Mouse (Mus musculus) hindbrain, embryonic 14.5 days (tissue): ENCODE data around the gene E030030I06Rik. TPM values are rescaled to one million over a fixed set of nuclear protein-coding genes. Genes with fewer than 3 reads are reported as not detected.
"Not testable (repeated sequence)": the region's sequence is repeated elsewhere in the genome, so short reads cannot be mapped to it uniquely, and the experiment has no call there.

Experiments used
- ATAC-seq: fragments of 200-750 bp; cut with Nextera tagmentation; 2 replicates; pipeline ENCODE4 v1.8.0; 2017; ENCODE audit warnings: moderate number of reproducible peaks, mild to moderate bottlenecking, moderate TSS enrichment, moderate library complexity; ENCODE audit not compliant: low FRiP score
- DNase-seq: peaks from one replicate; pipeline ENCODE4 v3.0.0-alpha.2; 2015; ENCODE audit warnings: low spot score
- H3K27ac ChIP-seq: fragments of 300-500 bp; sonication (generic); 2 replicates; pipeline ENCODE4 v1.5.1; 2014; ENCODE audit warnings: mild to moderate bottlenecking, moderate library complexity
- H3K27me3 ChIP-seq: fragments of 300-500 bp; sonication (generic); 2 replicates; pipeline ENCODE4 v1.6.1; 2014; ENCODE audit warnings: mild to moderate bottlenecking, low read length, mixed read lengths; ENCODE audit not compliant: control insufficient read depth, insufficient read depth
- H3K36me3 ChIP-seq: fragments of 300-500 bp; sonication (generic); replicated peaks from 2 replicates; pipeline ENCODE4 v1.6.1; 2014; ENCODE audit not compliant: control insufficient read depth, insufficient read depth
- H3K4me1 ChIP-seq: fragments of 300-500 bp; sonication (generic); replicated peaks from 2 replicates; pipeline ENCODE4 v1.6.1; 2014; ENCODE audit warnings: antibody characterized with exemption, low read length, mixed read lengths; ENCODE audit not compliant: control insufficient read depth, insufficient read depth
- H3K4me2 ChIP-seq: fragments of 300-500 bp; sonication (generic); replicated peaks from 2 replicates; pipeline ENCODE4 v1.6.1; 2014; ENCODE audit warnings: mild to moderate bottlenecking, moderate library complexity
- H3K4me3 ChIP-seq: fragments of 300-500 bp; sonication (generic); replicated peaks from 2 replicates; pipeline ENCODE4 v1.5.1; 2014; ENCODE audit warnings: mild to moderate bottlenecking, low read length
- H3K9ac ChIP-seq: fragments of 300-500 bp; sonication (generic); 2 replicates; pipeline ENCODE4 v1.6.1; 2014
- H3K9me3 ChIP-seq: fragments of 300-500 bp; sonication (generic); 2 replicates; pipeline ENCODE4 v1.6.1; 2016; ENCODE audit warnings: low read length; ENCODE audit not compliant: control insufficient read depth
- WGBS: fragments of 180-500 bp; shearing (Covaris S2); extraction: QIAGEN DNeasy Blood & Tissue Kit; methylation state at CpG from one replicate; pipeline ENCODE4 v1.1.7; 2014; 5-methylcytosine and 5-hydroxymethylcytosine counted together
- polyA plus RNA-seq: library from polyadenylated mRNA; unstranded; fragments of >200 nt; fragmentation: Nextera tagmentation; extraction: Ambion mirVana; gene quantifications from 2 replicates; pipeline ENCODE4 v1.2.1, GENCODE M21; 2014

E030030I06Rik gene
- polyA plus RNA-seq, 1 experiment from 2014 or later = 5.9 TPM

- not testable (repeated sequence) for H3K27ac ChIP-seq, ATAC-seq, H3K4me1 ChIP-seq, H3K4me3 ChIP-seq, H3K9ac ChIP-seq, H3K9me3 ChIP-seq, H3K27me3 ChIP-seq, H3K4me2 ChIP-seq, H3K36me3 ChIP-seq, DNase-seq
- 67% methylated on average over 5 of the region's 5 CpGs for WGBS
These were observed 16.4 kb upstream of the E030030I06Rik start for GRCm38 (mm10) chr10:22165328-22166003.

DNA sequence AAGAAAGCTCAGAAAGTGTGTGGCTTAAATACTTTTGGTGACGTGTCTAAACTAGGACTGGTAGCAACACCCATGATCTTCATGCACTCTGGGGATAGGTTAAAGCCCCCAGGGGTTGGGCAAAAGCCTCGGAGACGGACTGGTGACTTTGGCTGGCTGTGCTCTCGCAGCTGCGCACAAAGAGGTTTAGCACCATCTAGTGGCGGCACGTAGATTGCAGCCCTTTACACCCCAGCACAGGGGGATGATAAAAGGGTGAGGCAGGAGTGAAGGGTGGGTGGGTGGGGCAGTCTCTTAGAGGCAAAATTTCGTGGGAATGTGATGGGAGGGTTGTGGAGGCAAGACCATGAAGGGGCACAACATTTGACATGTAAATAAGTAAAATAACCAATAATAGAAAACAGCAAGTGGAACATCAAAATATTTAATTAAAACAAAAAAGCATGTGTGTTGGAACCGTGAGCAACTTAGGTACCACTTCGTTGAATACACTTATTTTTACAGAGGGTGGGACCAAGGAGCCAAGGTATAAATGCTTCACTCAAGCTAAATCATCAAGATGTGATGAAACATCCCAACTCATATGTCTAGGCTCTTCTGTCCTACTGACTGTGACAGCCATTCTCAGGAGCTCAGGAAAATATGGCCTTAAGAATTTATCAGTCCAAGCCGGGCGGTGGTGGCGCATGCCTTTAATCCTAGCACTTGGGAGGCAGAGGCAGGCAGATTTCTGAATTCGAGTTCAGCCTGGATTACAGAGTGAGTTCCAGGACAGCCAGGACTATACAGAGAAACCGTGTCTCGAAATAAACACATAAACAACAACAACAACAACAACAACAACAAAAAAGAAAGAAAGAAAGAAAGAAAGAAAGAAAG is 14.9 kb upstream of the E030030I06Rik start:
- H3K4me2 ChIP-seq = peak overlapping the region; percentile 46
- DNase-seq (peak; percentile 72), ATAC-seq (peak; percentile 56; the same call in 1 of the 2 replicates)
- not testable (repeated sequence) for H3K4me1 ChIP-seq, H3K4me3 ChIP-seq, H3K9ac ChIP-seq, H3K27ac ChIP-seq, H3K36me3 ChIP-seq, H3K9me3 ChIP-seq
- 37% methylated on average over 14 of the region's 16 CpGs for WGBS
- H3K27me3 ChIP-seq = peaks cover 22% of the 10 kb centered on the region

DNA sequence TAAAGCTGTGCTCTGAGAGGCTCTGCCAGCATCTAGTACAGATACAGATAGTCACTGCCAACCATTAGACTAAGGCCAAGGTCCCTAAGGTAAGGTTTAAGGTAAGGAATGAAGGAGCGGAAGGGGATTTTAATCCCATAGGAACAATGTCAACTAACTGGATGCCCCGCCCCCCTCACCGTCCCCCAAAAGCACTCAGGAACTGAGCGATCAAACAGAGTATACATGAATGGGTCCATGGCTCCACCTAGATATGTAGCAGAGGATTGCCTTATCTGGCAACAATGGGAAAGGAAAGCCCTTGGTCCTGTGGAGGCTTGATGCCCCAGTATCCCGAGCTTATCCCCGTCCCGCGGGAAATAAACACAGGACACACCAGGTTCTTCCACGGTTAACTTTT is 14.2 kb upstream of the E030030I06Rik start:
- Histone ChIP-seq H3K27me3 (peaks cover 29% of the 10 kb centered on the region), H3K4me2 (peak overlapping the region; percentile 46)
- ATAC-seq = 0 out of 2 replicates have a peak, but pooled peaks have one; percentile 31
- H3K4me3 ChIP-seq, H3K27ac ChIP-seq, H3K9ac ChIP-seq, H3K9me3 ChIP-seq, H3K36me3 ChIP-seq, DNase-seq, H3K4me1 ChIP-seq: not testable (repeated sequence)
- WGBS = 7% methylated on average over 9 of the region's 9 CpGs

- no peak overlapping the region for H3K9ac ChIP-seq
- ATAC-seq (no peak), DNase-seq (no peak)
- 2% methylated on average over 23 of the region's 23 CpGs for WGBS
- no peak overlapping the region for H3K27ac ChIP-seq
- H3K9me3 ChIP-seq = no peaks in the 10 kb centered on the region
- peaks cover 64% of the 10 kb centered on the region for H3K27me3 ChIP-seq
- peaks cover 5% of the 10 kb centered on the region; the same call in 1 of the 2 replicates for H3K4me1 ChIP-seq
- no peaks in the 10 kb centered on the region for H3K36me3 ChIP-seq
- no peak overlapping the region for H3K4me2 ChIP-seq
- no peak overlapping the region for H3K4me3 ChIP-seq
These were observed 10.6 kb upstream of the E030030I06Rik start for GRCm38 (mm10) chr10:22159581-22160140.

DNA sequence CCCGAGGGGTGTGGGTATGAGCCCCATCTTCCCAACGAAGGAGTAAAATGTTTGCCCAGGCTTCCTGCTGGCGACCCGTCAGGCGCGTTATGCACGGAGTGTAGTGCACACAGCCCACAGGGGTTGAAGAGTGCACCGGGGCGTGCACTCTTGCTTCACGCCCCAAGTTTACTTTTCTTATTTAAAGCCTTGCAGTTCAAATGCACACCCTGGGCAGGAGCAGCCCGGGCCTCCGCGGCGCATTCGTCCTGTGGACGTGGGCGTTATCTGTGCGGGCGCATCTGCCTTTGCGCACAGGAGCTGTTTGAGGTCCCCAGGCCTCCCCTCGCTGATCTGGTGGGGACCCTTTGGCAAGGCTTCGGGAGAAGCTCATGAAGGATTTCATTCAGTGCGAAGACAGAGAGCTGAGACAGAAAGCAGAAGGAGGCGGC is 10.1 kb upstream of the E030030I06Rik start:
- no peak overlapping the region for H3K9ac ChIP-seq
- H3K4me2 ChIP-seq = peak overlapping the region; percentile 47
- H3K9me3 ChIP-seq = no peaks in the 10 kb centered on the region
- peaks cover 5% of the 10 kb centered on the region; the same call in 1 of the 2 replicates for H3K4me1 ChIP-seq
- no peak overlapping the region for H3K27ac ChIP-seq
- ATAC-seq (no peak), DNase-seq (no peak)
- under 1% methylated on average over 24 of the region's 24 CpGs for WGBS
- no peak overlapping the region for H3K4me3 ChIP-seq
- peaks cover 64% of the 10 kb centered on the region for H3K27me3 ChIP-seq
- H3K36me3 ChIP-seq = no peaks in the 10 kb centered on the region

DNA sequence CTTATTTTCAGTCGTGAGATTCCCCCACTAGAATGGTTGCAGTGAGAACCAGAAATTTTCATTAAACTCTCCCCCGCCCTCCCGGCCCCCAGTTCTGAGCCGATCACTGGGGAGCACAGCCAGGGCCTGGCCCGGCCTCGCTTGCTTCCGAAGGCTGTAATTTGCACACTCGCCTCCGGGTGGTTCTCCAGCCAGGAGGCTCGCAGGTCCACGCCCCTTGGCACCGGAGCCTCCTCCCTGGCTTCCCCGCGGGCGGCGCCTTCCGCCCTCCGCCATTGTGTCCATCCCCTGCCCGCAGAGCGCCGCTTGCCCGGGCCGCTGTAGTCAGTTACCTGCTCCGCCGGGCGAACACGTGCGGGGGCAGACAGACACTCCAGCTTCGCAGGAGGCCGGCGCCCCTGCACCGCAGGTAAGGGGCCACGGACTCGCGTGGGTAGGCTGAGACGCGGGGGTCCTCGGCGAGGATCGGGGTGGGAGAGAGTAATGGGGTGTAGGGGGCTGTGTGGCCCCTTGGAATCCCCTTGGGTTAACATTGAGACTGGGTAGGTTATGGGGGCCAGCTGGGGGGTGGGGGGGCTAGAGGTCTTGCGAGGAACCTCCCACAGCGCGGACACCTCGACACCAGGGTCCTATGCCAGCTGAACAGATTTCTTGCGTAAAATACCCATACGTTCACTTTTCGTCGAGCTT is 9.4 kb upstream of the E030030I06Rik start, which contains the start of the genes Raet1e and H60b:
Gene Raet1e, plus strand, starts transcription at position 260 of the 690 bp plus-strand sequence.
Gene H60b, plus strand, starts transcription at position 277 of the 690 bp plus-strand sequence.
- WGBS = under 1% methylated on average over 48 of the region's 48 CpGs
- H3K27me3 ChIP-seq = peaks cover 66% of the 10 kb centered on the region
- not testable (repeated sequence) for DNase-seq, H3K4me1 ChIP-seq, H3K27ac ChIP-seq, H3K36me3 ChIP-seq, H3K9ac ChIP-seq, H3K9me3 ChIP-seq
- peak within 1 kb of the TSS; percentile 47 for H3K4me2 ChIP-seq
- H3K4me3 ChIP-seq = peak within 1 kb of the TSS; percentile 19
- peak; percentile 57; the same call in 1 of the 2 replicates for ATAC-seq

- Histone ChIP-seq H3K4me3 (no peak overlapping the region), H3K27me3 (peaks cover 79% of the 10 kb centered on the region), H3K9me3 (no peaks in the 10 kb centered on the region), H3K36me3 (no peaks in the 10 kb centered on the region), H3K9ac (no peak overlapping the region), H3K27ac (no peak overlapping the region), H3K4me1 (peaks cover 5% of the 10 kb centered on the region; the same call in 1 of the 2 replicates), H3K4me2 (no peak overlapping the region)
- no peak for DNase-seq
- 15% methylated on average over 3 of the region's 3 CpGs for WGBS
- ATAC-seq = no peak
These were observed 6.1 kb upstream of the E030030I06Rik start for GRCm38 (mm10) chr10:22154871-22155799.

- peaks cover 74% of the 10 kb centered on the region for H3K27me3 ChIP-seq
- not testable (repeated sequence) for H3K4me1 ChIP-seq, H3K9ac ChIP-seq, DNase-seq, H3K27ac ChIP-seq, H3K36me3 ChIP-seq, ATAC-seq, H3K9me3 ChIP-seq
- peak overlapping the region; percentile 47 for H3K4me2 ChIP-seq
- WGBS = under 1% methylated on average over 38 of the region's 38 CpGs
- peak overlapping the region; percentile 23 for H3K4me3 ChIP-seq
These were observed 5.1 kb upstream of the E030030I06Rik start for GRCm38 (mm10) chr10:22154127-22154526.
